Mouse (Mus musculus) neural tube, embryonic 15.5 days (tissue): ENCODE data around the gene Wrap53. TPM values are rescaled to one million over a fixed set of nuclear protein-coding genes. Genes with fewer than 3 reads are reported as not detected.

Experiments
- ATAC-seq: fragments of 200-750 bp; cut with Nextera tagmentation; 2 replicates; pipeline ENCODE4 v1.8.0; 2017; ENCODE audit warnings: mild to moderate bottlenecking, moderate TSS enrichment, moderate library complexity; ENCODE audit not compliant: low FRiP score
- H3K27ac ChIP-seq: fragments of 300-500 bp; sonication (generic); replicated peaks from 2 replicates; pipeline ENCODE4 v1.5.1; 2015; ENCODE audit warnings: mild to moderate bottlenecking, inconsistent platforms
- H3K27me3 ChIP-seq: fragments of 300-500 bp; sonication (generic); replicated peaks from 2 replicates; pipeline ENCODE4 v1.6.1; 2015; ENCODE audit warnings: inconsistent platforms
- H3K36me3 ChIP-seq: fragments of 300-500 bp; sonication (generic); 2 replicates; pipeline ENCODE4 v1.6.1; 2015; ENCODE audit warnings: inconsistent platforms
- H3K4me1 ChIP-seq: fragments of 300-500 bp; sonication (generic); 2 replicates; pipeline ENCODE4 v1.6.1; 2015; ENCODE audit warnings: inconsistent platforms
- H3K4me2 ChIP-seq: fragments of 300-500 bp; sonication (generic); 2 replicates; pipeline ENCODE4 v1.6.1; 2015; ENCODE audit warnings: inconsistent platforms, mild to moderate bottlenecking, moderate library complexity
- H3K4me3 ChIP-seq: fragments of 300-500 bp; sonication (generic); replicated peaks from 2 replicates; pipeline ENCODE4 v1.5.1; 2015; ENCODE audit warnings: mild to moderate bottlenecking, inconsistent platforms
- H3K9ac ChIP-seq: fragments of 300-500 bp; sonication (generic); replicated peaks from 2 replicates; pipeline ENCODE4 v1.6.1; 2015; ENCODE audit warnings: mild to moderate bottlenecking, inconsistent platforms
- H3K9me3 ChIP-seq: fragments of 300-500 bp; sonication (generic); replicated peaks from 2 replicates; pipeline ENCODE4 v1.6.1; 2016; ENCODE audit warnings: inconsistent platforms
- WGBS: fragments of 180-500 bp; shearing (Covaris S2); methylation state at CpG from one replicate; pipeline ENCODE4 v1.1.7; 2015; ENCODE audit warnings: mixed read lengths; 5-methylcytosine and 5-hydroxymethylcytosine counted together
- polyA plus RNA-seq: library from polyadenylated mRNA; unstranded; fragments of >200 nt; fragmentation: Nextera tagmentation; extraction: Ambion mirVana; gene quantifications from 2 replicates; pipeline ENCODE4 v1.2.1, GENCODE M21; 2015

Gene Wrap53
- polyA plus RNA-seq, 1 experiment from 2014 or later: 18.8 TPM

DNA sequence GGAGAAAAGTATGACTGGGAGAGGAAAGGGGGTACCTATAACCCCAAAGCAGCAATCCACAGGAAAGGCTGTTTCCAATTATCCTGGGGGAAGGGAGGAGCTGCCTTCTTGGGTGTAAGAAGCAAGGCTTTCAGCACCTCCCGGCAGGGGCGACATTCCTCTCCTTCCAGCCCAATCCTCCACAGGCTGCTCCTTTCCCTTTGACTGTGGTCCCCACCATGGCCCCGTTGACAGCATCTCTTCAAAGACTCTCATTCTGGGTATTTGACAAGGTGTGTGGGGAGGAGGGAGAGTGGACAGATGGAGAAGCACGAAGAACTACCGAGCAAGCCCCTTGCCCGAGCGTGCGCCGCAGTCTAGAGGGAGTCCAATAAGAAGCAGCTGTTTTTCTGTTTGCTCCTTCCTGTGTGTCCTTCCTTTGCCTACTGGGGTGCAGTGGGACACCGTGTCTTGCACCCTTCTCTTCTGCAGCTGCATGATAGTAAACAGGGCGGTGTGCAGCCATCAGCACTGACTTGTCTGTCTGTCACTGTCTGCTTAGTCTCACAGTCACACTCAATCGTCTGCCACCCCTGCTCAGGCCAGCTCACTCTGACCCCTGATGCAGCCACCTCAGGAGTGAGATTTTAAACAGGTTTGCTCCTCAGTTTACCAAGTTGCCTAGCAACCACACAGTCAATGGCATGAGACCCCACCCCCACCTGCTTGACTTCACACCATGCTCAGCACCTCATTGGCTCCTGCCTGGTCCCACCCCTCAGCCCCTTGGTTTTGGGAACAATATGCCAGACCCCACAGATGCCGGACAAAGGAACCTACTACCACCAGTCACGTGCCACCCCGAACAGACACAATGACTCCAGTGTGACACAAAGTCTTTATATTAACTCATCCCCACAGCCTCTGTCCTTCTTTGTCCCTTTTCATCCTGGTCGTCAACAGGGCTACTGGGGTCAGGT is 18.9 kb downstream of the Wrap53 start:
- H3K4me3 ChIP-seq: peak overlapping the region; percentile 69
- peak overlapping the region; percentile 93 for H3K9ac ChIP-seq
- no peaks in the 10 kb centered on the region for H3K27me3 ChIP-seq
- peaks cover 20% of the 10 kb centered on the region for H3K36me3 ChIP-seq
- H3K4me2 ChIP-seq: peak overlapping the region; percentile 75
- 0 out of 2 replicates have a peak, but pooled peaks have one; percentile 34 for ATAC-seq
- H3K27ac ChIP-seq: peak overlapping the region; percentile 84; the same call in 1 of the 2 replicates
- no peaks in the 10 kb centered on the region for H3K9me3 ChIP-seq
- WGBS: 15% methylated on average over 16 of the region's 16 CpGs
- peaks cover 55% of the 10 kb centered on the region for H3K4me1 ChIP-seq

DNA sequence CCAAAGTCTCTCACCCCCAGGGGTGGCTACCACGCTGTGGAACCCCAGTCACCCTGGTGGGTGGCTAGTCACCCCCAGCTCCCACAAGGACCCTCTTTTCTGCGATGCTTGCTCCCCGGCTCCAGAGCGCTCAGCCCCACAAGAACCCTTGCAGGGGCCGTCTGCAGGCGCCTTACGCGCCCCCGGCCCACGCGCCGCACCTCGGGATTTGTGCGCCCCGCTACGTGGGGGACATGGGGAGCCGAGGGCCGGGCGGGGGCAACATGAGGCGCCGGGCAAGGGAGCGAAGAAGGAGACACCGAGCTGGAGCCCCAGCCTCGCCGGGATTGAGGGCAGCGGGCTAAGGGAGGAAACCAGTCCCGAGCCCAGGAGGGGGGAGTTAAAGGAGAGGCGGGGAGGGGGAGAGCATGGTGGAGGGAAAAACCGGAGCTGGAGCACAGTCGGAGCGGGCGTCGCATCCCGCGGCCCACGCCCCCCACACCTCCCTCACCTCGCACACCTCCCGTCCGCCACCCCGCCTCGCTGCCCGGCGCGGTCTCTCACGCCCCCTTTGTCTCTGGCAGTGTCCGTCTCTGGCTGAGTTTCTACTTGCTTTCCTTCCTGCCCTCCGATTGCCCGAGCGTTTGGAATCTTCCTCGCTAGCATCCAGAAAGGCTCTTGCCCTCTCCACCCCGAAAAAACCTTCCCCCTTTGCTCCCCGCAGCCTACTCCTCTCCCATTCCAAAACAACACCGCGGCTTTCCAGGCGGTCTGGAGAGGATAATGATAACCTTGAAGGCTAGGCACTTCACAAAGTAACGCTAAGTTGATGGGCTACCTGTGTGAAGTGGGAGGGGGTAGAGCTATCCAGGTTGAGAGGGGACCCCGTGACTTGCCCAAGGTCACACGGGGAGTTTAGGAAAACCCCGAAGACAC is 19.9 kb downstream of the Wrap53 start, which contains the start of gene Efnb3:
Efnb3 (minus strand) TSS at position 355 of the 915 bp plus-strand sequence.
- Histone ChIP-seq H3K9ac (peak within 1 kb of the TSS; percentile 93), H3K36me3 (peaks cover 18% of the 10 kb centered on the region), H3K4me3 (peak within 1 kb of the TSS; percentile 69), H3K4me1 (peaks cover 57% of the 10 kb centered on the region), H3K27me3 (no peaks in the 10 kb centered on the region), H3K9me3 (no peaks in the 10 kb centered on the region), H3K27ac (peak within 1 kb of the TSS; percentile 84), H3K4me2 (peak within 1 kb of the TSS; percentile 75)
- peak; percentile 75 for ATAC-seq
- 2% methylated on average over 46 of the region's 59 CpGs for WGBS

DNA sequence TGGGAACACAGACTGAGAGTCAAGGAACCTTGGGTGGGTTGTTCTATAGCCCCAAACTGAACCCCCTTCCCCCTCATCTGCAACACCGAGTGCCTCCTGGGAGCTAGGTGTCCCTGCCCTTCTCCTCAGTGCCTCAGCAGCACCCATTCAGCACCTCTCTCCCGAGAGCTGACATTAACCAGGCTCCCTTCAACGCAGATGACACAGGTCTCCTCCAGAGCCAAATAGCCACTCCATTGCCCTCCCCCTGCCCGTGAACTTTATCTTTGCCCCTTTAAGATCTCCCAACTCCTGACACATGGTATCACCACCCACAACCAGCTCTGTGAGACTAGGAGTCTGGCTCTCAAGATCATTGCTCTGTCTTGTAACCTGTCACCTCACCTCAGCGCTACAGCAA is 20.9 kb downstream of the Wrap53 start:
- Histone ChIP-seq H3K4me3 (peak overlapping the region; percentile 69), H3K9ac (peak overlapping the region; percentile 93), H3K4me1 (peaks cover 66% of the 10 kb centered on the region), H3K4me2 (peak overlapping the region; percentile 75), H3K36me3 (peaks cover 18% of the 10 kb centered on the region), H3K9me3 (no peaks in the 10 kb centered on the region), H3K27ac (peak overlapping the region; percentile 84), H3K27me3 (no peaks in the 10 kb centered on the region)
- 16% methylated on average over 5 of the region's 5 CpGs for WGBS
- ATAC-seq: no peak

DNA sequence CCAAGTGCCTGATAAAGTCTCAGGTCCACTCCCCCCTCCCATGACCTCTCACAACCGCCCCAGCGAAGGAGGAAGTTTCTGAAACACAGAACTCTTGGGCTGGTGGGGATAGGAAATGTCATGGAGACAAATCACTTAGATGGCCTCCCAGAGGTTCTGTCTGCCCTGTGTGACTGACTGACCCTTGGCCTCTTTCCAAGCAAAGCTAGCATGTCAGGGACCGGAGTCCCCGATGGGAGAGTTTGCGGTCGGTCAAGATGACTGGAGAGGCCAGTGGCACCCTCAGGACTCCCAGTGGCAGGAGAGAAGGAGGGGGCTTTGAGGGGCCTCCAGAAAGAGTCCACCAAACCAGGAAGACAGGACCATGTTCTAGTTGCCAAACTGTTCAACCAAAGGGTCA is 21.3 kb downstream of the Wrap53 start:
- WGBS: 33% methylated on average over 6 of the region's 6 CpGs
- peak overlapping the region; percentile 93 for H3K9ac ChIP-seq
- H3K4me3 ChIP-seq: peak overlapping the region; percentile 69
- no peaks in the 10 kb centered on the region for H3K27me3 ChIP-seq
- H3K36me3 ChIP-seq: peaks cover 18% of the 10 kb centered on the region
- ATAC-seq: no peak
- peaks cover 69% of the 10 kb centered on the region for H3K4me1 ChIP-seq
- H3K9me3 ChIP-seq: no peaks in the 10 kb centered on the region
- H3K27ac ChIP-seq: peak overlapping the region; percentile 84; the same call in 1 of the 2 replicates
- peak overlapping the region; percentile 75 for H3K4me2 ChIP-seq

DNA sequence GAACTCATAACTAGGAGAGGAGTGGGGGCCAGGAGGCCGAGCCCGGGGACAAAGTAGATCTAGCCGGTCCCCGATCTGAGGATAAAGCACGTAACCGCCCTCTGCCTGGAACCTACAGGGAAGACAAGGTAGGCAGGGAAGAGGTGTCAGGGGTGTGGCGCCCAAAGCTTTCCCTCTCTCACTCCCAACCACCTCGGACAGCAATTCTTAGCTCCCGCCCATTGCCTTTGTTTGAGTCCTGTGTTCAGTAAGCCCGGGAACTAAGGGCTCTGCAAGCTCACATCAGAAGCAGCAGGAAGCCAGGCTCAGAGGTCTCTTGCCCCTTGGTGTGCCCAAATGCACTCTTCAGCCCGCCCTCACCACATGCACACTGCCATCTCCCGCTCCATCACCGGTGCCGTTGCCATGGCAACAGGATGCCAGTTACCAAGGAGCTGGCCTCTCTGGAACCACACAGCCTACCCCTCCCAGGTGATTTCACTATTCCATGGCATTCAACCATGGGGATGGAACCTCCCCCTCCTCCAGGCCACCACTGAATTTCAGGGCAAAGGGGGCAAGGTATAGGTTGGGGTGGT is 22.6 kb downstream of the Wrap53 start:
- H3K4me3 ChIP-seq: peak overlapping the region; percentile 69
- H3K4me1 ChIP-seq: peaks cover 82% of the 10 kb centered on the region
- peak overlapping the region; percentile 54 for H3K9ac ChIP-seq
- H3K27me3 ChIP-seq: no peaks in the 10 kb centered on the region
- H3K4me2 ChIP-seq: peak overlapping the region; percentile 75
- H3K9me3 ChIP-seq: no peaks in the 10 kb centered on the region
- peak; percentile 21; the same call in 1 of the 2 replicates for ATAC-seq
- 18% methylated on average over 14 of the region's 14 CpGs for WGBS
- peaks cover 10% of the 10 kb centered on the region for H3K36me3 ChIP-seq
- H3K27ac ChIP-seq: peak overlapping the region; percentile 64

DNA sequence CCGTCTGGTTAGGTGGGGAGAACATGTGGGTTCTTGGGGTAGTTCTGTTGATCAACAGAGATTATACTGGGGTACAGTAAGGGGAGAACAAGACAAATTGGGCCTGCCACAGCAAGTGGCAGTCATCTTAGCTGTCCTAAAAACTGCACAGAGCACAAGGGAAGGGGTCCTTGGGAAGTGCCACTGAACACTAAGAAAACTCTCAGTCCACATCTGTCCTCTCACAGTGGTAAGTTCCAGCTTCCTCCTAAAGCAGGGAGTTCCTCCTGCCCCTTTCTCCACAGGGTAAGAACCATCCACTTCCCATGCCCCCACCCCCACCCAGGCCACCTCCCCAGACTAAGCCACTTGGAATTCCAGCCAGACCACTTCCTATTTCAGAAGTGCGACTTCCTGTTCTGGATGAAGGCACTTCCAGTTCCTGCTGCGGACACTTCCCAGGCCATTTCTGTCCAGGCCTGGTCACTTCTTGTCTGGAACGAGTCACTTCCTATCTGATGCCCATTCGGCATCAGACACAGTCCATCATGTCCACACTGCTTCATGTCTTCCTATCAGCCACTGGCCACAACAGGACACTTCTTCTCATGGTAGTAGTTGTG is 25.4 kb downstream of the Wrap53 start:
- no peaks in the 10 kb centered on the region for H3K27me3 ChIP-seq
- WGBS: 87% methylated on average over 5 of the region's 5 CpGs
- peaks cover 2% of the 10 kb centered on the region for H3K36me3 ChIP-seq
- peaks cover 73% of the 10 kb centered on the region for H3K4me1 ChIP-seq
- no peak overlapping the region for H3K4me2 ChIP-seq
- H3K9me3 ChIP-seq: no peaks in the 10 kb centered on the region
- H3K4me3 ChIP-seq: no peak overlapping the region
- ATAC-seq: no peak
- H3K9ac ChIP-seq: no peak overlapping the region
- peak overlapping the region; percentile 33 for H3K27ac ChIP-seq

DNA sequence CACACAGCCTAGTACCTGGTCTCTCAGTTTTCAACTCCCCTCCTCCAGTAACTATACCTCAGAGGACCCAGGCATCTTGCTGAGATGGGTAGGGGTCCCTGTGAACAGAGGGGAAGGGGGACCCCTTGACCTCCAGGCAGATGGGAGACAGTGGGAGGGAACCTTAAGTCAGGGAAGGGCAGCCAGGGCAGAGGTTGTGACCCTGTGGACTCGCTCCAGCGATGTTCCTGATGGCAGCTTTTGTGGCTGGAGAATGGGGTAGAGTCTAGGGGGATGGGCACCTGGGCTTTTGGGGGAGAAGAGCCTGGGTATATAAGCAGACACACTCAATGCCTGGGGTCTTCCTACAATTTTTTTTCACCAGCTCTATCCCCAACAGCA is 26.7 kb downstream of the Wrap53 start:
- peak overlapping the region; percentile 23; the same call in 1 of the 2 replicates for H3K9ac ChIP-seq
- H3K36me3 ChIP-seq: peaks cover 2% of the 10 kb centered on the region
- H3K27me3 ChIP-seq: no peaks in the 10 kb centered on the region
- peak overlapping the region; percentile 85 for H3K27ac ChIP-seq
- H3K9me3 ChIP-seq: no peaks in the 10 kb centered on the region
- ATAC-seq: no peak; the same call in 1 of the 2 replicates
- H3K4me2 ChIP-seq: peak overlapping the region; percentile 49
- 0% methylated on average over 2 of the region's 2 CpGs for WGBS
- H3K4me3 ChIP-seq: peak overlapping the region; percentile 16; the same call in 1 of the 2 replicates
- peaks cover 73% of the 10 kb centered on the region for H3K4me1 ChIP-seq

DNA sequence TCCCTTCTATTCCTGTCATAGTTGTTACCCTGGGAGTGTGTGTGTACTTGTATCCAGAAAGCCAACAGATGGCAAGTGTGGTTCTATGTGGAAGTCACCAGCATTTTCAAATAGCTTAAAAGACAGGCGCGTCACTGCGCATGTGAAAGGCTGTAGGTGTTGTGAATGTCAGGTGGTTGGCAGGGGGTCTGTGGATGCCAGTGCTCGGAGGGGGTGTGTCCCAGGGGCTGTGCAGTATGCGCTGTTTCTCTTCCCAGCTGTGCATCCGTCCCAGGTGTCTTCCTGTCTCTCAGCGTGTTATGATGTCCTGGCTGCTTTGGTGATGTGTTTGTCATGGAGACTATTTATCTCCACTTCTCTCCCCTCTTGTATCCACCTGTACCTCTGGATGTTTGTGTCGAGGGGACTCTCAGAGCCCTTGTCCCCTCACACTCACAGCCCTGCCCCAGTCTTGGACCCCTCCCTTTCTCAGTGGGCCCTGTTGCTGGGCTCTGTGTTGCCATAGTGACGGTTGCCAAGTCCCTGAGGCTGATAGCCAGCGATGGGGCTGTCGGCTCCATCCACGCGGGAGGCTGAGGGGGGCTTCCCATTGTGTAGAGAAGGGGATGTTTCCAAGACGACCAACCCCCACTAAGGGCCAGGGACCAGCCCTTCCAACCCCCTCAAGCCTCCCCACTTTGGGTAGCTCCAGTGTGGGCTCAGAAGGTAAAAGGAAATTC is 27.3 kb downstream of the Wrap53 start:
- Histone ChIP-seq H3K27me3 (no peaks in the 10 kb centered on the region), H3K9me3 (no peaks in the 10 kb centered on the region), H3K27ac (peak overlapping the region; percentile 85), H3K4me1 (peaks cover 73% of the 10 kb centered on the region), H3K9ac (peak overlapping the region; percentile 23; the same call in 1 of the 2 replicates), H3K36me3 (peaks cover 2% of the 10 kb centered on the region), H3K4me3 (peak overlapping the region; percentile 16; the same call in 1 of the 2 replicates), H3K4me2 (peak overlapping the region; percentile 49)
- 11% methylated on average over 14 of the region's 14 CpGs for WGBS
- peak; percentile 73 for ATAC-seq

DNA sequence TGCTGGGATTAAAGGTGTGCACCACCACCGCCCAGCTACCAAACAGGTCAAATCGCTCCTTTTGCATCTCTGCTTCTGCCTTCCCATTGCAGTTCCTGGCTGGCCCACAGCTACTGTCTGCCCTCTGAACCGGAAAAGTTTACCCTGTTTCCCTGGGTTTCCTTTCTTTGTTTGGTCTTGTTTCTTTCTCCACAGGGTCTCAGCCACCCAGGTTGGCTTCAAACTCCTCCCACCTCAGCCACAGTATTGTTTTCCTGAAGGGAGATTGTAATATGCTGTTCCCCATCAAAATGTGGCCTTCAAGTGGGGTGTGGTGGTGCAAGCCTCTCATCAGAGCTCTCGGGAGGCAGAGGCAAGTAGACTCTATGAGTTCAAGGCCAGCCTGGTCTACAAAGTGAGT is 28.7 kb downstream of the Wrap53 start:
- no peaks in the 10 kb centered on the region for H3K9me3 ChIP-seq
- no peak overlapping the region for H3K27ac ChIP-seq
- no peak overlapping the region for H3K9ac ChIP-seq
- no peak overlapping the region for H3K4me3 ChIP-seq
- no peak for ATAC-seq
- H3K4me2 ChIP-seq: no peak overlapping the region
- WGBS: 59% methylated on average over 4 of the region's 4 CpGs
- peaks cover 2% of the 10 kb centered on the region for H3K36me3 ChIP-seq
- peaks cover 73% of the 10 kb centered on the region for H3K4me1 ChIP-seq
- no peaks in the 10 kb centered on the region for H3K27me3 ChIP-seq

DNA sequence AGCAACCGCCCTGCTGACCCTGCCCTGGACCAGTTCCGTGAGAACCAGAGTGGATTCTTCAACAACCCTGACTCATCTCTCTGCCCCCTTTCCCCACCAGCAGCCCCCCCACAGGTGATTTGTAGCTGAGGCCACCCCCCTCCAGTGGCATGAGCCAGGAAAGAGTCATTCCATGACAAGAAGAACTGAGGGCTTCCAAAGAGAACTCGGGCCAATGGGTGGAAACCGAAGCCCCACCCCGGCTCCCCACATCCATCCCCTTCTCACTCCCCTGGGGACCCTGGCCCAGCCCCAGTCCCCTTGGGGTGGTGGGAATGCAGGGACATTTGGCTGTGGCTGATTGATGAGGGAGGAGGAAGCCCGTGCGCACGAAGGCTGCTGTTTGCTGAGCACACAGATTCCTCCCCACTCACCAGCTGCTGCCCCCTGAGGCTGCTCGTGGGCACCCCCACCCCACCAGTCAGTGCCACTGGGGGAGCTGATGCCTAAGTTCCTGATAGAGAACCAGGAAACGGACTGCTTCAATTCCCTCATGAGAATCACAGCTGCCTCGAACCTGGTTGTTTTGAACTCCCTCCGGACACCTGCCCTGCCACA is 30.9 kb downstream of the Wrap53 start, which contains the start of gene Dnah2:
Dnah2 (minus strand) TSS at position 51 of the 597 bp plus-strand sequence.
- H3K4me2 ChIP-seq: peak within 1 kb of the TSS; percentile 80
- H3K27me3 ChIP-seq: no peaks in the 10 kb centered on the region
- 26% methylated on average over 12 of the region's 12 CpGs for WGBS
- no peak within 1 kb of the TSS for H3K4me3 ChIP-seq
- H3K9ac ChIP-seq: no peak within 1 kb of the TSS
- peak within 1 kb of the TSS; percentile 93 for H3K27ac ChIP-seq
- no peaks in the 10 kb centered on the region for H3K9me3 ChIP-seq
- ATAC-seq: no peak
- no peaks in the 10 kb centered on the region for H3K36me3 ChIP-seq
- peaks cover 72% of the 10 kb centered on the region for H3K4me1 ChIP-seq
